Mouse (Mus musculus): ENCODE measurements at regions not wholly inside any gene's neighbourhood (a gene's known extent, or its start where the extent isn't known, plus 50 kb on each side); places are given as distances from the start of the nearest gene placed in this dataset.

DNA sequence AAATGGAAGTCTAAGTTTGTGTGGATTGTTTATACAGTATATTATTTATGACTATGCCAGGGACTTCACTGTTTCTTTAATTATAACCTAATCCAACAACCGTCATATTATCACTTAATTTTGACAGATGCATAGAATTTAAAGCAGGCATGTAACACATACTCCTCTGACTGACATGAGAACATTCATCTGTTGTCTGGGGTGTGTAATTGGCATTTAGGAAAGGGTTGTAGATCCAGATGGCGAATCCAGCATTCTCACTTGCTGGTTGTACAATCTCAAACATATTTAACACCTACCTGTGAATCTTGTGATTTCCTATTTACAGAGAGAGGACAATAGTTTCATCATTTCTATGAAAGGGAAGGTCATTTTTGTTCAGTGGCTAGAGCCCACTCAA is 50.8 kb upstream of the App start:
- no peaks in the 10 kb centered on the region for H3K27me3 ChIP-seq (ENCODE audit: control insufficient read depth, insufficient read depth, low read length)
- H3K4me1 ChIP-seq (ENCODE audit: control insufficient read depth, insufficient read depth): no peaks in the 10 kb centered on the region
- DNase-seq (ENCODE audit: low spot score) (no peak), ATAC-seq (ENCODE audit: insufficient read depth, low read depth) (no peak)
- no peak overlapping the region for H3K9ac ChIP-seq (replicated peaks; ENCODE audit: low read depth, low read length)
- H3K27ac ChIP-seq (ENCODE audit: low read depth): no peak overlapping the region
- no peak overlapping the region for H3K4me3 ChIP-seq (ENCODE audit: low read depth, low read length)
- no peaks in the 10 kb centered on the region for H3K36me3 ChIP-seq (replicated peaks; ENCODE audit: control insufficient read depth, insufficient read depth, low read length)
- H3K4me2 ChIP-seq (ENCODE audit: low read depth, low read length): no peak overlapping the region
- TF ChIP-seq EP300 (IDR thresholded peaks at IDR 0.05; ENCODE audit: low read depth) (no peak), CTCF (IDR thresholded peaks at IDR 0.05; ENCODE audit: low read depth) (no peak)
- 58% methylated on average over 2 of the region's 2 CpGs for WGBS
- no peaks in the 10 kb centered on the region for H3K9me3 ChIP-seq (replicated peaks; ENCODE audit: control insufficient read depth, low read length)

Measured in heart, postnatal 0 days (tissue).